Mouse (Mus musculus) MN1 (cell line): ENCODE measurements around the gene U2surp.
A peak's percentile ranks its signal among the peaks of the same experiment; 100 is the strongest.

ENCODE experiments used
- DNase-seq: peaks from one replicate; pipeline ENCODE4 v3.0.0-alpha.2; 2016; ENCODE audit warnings: low spot score

U2surp gene

GRCm38 (mm10) chr9:95539176-95539800 is 27.5 kb upstream of the U2surp start:
- DNase-seq = no peak

GRCm38 (mm10) chr9:95533817-95534216 is 22.0 kb upstream of the U2surp start:
- DNase-seq = no peak

DNA sequence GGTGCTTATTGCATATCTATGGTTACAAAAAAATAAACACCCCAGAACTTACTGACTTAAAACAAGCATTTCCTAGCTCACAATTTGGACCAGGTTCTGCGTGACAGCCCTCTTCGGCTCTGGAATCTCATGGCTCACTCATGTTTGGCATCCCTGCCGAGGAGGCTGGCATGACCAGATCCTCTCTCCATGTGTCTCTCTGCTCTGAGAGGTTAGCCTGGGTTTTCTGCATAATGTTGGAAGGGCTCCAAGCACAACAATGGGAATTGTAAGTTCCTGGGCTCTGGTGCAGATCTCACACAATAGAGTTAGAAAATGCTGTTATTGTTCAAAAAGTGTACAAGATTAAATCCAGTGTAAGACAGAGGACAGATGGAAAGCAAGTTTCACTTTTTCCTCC is 19.3 kb upstream of the U2surp start:
- peak; percentile 70 for DNase-seq

GRCm38 (mm10) chr9:95527676-95528075 is 15.9 kb upstream of the U2surp start:
- no peak for DNase-seq

DNA sequence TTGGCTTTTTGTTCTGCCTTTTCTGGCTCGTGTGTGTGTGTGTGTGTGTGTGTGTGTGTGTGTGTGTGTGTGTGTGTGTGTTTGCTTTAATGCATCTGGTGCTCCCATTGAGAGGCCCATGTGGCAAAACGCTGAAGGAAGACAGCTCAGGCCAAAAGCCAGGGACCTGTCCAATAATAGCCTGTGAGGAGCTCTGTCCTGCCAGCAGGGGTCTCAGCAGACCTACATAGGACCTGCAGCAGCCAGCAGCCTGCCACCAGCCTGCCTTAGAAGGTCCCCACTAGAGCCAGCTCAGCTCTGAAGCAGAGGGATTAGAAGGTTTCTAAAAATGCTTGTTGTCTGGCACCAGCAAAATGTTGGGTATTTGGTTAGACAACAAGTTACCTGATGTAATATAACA is 14.2 kb upstream of the U2surp start:
- peak; percentile 64 for DNase-seq

DNA sequence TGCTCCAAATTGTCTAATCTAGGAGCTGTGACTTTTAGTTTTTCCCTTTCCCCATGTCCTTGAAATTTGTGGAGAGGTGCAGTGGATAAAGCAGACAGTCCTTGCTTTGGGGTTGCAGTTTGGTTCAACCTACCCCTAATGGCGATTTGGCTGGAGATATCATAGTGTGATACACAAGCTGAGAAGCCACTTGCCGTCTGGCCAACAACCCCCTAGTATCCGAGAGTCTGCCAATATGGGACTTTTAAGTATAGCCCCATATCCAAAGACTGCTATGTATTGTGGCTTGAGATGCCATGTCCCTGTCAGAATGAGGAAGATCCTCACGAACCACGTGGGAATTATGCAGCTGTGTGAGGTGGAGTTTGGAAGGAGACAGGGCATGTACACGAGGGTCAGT is 13.6 kb upstream of the U2surp start:
- DNase-seq = no peak

- DNase-seq = no peak
These were observed 10.8 kb upstream of the U2surp start for GRCm38 (mm10) chr9:95522561-95522960.

DNA sequence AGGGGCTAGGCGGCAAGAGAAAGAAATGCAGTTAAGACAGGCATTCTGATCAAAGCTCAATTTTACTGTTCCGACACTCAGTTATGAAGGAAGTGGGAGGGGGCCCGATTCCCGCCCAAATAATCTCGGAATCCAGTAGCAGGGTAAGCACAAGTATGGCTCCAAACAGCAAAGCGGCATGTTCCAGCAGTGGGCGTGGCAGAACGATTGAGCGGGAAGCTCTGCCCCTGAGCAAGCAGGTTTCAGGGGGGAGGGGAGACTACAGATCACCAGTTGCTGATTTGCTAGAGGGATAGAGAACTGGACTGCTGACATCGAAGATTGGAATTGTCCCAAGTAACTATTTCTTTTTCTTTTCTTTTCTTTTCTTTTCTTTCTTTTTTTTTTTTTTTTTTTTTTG is 9.8 kb upstream of the U2surp start:
- no peak for DNase-seq

DNA sequence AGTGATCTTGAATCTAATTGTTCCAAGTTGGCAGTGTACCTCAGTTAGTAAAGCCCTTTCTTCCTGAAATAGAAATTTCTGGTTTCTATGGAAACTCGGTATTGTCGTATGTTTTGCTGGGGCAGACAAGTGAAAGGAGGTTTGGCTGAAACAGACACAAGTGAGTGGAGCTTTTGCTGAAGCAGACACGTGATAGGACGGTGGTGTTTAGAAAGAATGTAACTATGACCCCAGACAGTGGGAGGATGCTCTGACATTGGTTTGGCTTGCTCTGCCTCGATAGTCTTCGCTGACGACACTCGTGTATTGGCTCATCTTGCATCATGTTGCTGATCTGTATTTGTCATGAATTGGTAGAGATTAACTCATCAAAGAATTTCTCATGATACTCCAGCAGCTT is 9.2 kb upstream of the U2surp start:
- DNase-seq = no peak

DNA sequence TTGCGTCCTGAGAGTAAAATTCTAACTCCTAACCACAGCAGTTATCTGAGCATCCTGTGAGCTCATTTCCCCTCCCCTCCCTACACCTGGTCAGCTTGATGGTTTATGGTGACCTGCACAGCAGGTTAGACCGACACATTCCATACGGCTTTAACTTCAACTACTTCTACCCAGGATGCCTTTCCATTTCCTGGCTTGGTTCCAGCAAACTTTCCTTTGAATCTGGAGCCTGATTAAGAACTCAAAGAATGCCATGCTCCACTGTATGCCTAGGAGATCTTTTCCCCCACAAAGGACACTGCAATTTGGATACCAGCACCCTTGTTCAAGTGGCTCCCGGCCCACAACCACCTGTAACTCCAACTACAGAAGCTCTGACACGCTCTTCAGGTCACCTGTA is 8.8 kb upstream of the U2surp start:
- DNase-seq = no peak

DNA sequence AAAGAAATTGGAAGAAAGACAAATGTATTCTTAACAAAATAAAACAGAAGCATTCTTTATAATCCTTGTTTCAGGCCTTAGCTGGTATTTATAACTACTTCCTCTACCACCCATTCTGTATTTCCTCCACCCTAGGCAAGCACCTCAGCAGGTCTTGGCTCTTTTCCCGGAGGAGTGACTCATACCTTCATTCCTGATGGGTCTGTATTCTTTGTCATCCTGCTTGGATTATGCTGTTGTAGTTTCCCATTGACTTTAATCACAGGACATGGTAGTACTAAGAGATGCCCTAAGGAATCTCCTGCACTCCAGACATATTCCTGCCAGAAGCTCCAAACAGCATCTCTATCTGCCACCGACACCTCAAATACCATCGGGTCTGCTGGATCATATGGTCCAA is 2.6 kb upstream of the U2surp start:
- peak; percentile 81 for DNase-seq

- DNase-seq = no peak
These were observed 2.0 kb upstream of the U2surp start for GRCm38 (mm10) chr9:95513776-95514175.

GRCm38 (mm10) chr9:95512331-95513030 is 685 bp upstream of the U2surp start:
- DNase-seq = no peak

GRCm38 (mm10) chr9:95510693-95511404 is 947 bp downstream of the U2surp start:
- peak; percentile 63 for DNase-seq

DNA sequence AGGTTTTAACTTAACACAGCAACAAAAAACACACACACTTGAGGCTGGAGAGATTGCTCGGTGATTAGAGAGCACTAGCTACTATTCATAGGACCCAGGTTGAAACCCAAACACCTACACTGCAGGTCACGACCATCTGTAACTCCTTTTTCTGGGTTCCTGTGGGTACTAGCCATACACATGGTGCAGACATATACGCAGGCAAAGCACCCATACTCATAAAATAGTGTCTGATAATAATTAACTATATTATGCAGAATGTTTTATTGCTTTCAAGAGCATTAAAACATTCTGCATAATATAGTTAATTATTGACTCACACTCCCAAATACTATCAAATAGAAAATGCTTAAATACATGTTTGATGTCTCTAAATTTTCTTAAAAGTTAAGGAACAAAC is 6.1 kb downstream of the U2surp start:
- DNase-seq = no peak

- no peak for DNase-seq
These were observed 11.9 kb downstream of the U2surp start for GRCm38 (mm10) chr9:95499848-95500247.

DNA sequence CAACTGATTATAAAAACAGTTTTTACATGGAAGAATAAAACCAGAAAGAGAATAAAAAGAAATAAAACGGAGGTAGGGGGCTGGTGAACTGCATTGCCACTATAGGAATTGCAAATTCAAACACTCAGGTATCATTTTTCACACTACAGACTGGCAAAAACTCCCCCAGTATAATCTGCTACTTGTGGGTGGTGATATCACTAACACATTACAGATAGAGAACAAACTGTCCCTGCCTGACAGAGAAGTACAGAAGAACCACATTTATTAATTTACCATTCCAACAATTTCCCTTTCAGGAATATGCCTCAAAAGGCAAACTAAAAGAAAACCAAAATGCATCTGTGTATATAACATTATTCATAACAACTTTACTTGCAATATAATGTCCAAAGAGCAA is 16.8 kb downstream of the U2surp start:
- no peak for DNase-seq

DNA sequence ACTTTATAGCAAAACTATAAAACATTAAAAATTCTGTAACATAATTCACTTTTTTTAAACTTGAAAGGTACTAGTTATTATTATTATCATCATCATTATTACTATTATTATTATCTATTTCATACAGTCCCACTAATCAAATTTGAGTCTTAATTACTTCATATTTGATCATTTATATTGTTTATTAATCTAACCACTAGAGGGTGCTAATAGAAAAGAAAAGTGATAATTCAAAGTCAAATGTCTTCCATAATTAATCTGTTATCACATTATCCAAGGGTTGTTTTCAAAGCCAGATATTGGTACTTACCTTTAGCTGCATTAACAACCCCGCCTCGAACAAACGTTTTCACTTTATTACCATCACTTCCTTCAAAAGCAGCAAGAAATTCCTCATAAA is 18.4 kb downstream of the U2surp start:
- peak; percentile 18 for DNase-seq

- no peak for DNase-seq
These were observed 21.8 kb downstream of the U2surp start for GRCm38 (mm10) chr9:95490003-95490402.

DNA sequence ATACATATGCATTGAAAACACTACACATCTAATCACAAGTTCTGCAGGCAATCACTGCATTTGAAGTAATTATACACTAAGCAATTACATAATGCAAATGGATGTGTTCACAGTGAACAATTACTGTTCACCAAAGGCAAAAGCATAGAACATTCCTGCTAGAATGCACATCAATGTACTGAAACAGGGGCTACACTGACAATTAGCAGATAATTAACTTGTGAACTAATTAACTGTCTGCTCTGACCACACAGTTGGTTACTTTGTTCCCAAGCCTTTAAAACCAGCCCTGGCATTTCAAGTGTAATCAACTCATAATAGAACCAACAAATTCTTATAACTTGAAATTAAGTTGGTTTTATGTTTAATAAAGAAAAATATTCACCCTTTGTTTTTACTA is 22.9 kb downstream of the U2surp start:
- no peak for DNase-seq

DNA sequence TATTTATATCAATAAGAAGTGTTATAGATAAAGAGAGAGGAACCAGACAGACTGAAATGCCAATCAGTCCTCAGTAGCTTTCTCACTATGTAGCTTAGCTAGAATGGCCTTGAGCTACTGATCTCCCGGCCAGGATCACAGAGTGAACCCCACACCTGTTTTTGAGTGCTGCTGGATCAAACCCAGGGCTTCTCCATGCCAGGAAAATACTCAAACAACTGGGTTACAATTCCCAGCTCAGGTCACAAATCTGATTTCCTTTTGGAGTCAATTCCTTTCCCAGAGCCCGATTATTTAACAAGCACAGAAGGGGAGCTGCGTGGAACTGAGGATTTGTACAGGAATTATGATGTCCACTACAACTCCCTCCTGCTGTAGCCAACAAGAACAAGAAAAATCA is 31.8 kb downstream of the U2surp start:
- no peak for DNase-seq

- DNase-seq = no peak
These were observed 33.4 kb downstream of the U2surp start for GRCm38 (mm10) chr9:95478443-95478842.

DNA sequence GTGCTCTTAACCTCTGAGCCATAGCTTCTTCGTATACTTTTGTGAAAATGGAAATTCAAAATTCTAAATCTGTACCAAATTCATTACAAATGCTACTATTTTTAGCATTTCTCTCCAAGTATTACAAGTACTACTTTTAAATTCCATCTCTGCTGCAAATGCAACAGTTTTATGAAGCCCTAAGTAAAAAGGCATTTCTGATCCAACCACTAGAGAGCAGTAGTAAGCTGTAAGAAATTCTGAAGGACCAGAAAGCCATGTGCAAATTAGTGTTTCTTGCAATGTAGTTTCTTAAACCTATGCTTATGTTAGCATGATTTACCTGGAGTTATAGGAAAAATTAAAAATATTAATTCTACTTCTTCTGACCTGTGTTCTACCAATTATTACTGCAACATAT is 38.9 kb downstream of the U2surp start:
- DNase-seq = peak; percentile 51
